Mouse (Mus musculus) gastrocnemius, postnatal 4 days (tissue): Measurements from ENCODE around the gene Khdrbs2. TPM values are rescaled to one million over a fixed set of nuclear protein-coding genes. Genes with fewer than 3 reads are reported as not detected.

Source experiments
- DNase-seq, 2 experiments: peaks; one replicate each; pipeline ENCODE4 v3.0.0; 2021 to 2022; ENCODE audit warnings: low spot score in 2 of 2, mixed read lengths in 2 of 2
- long read RNA-seq, 2 experiments: library from polyadenylated mRNA; stranded (forward); transcript quantifications; one replicate each; pipeline ENCODE4 v2.0.0; 2021
- total RNA-seq, 2 experiments: library from RNA; stranded (reverse); gene quantifications; 2 replicates each; pipeline ENCODE4 v1.2.3; 2021

The Khdrbs2 gene
- total RNA-seq = under 1 TPM; 0.56 to 0.57 TPM
- long read RNA-seq, experiment 1, partial matches to known transcripts = 0 of 1 reads
- long read RNA-seq, experiment 1, other reads (novel, unspliced or antisense) = 0 of 1 reads
- long read RNA-seq, experiment 2, partial matches to known transcripts = 0 of 1 reads
- long read RNA-seq, experiment 2, other reads (novel, unspliced or antisense) = 0 of 1 reads

DNA sequence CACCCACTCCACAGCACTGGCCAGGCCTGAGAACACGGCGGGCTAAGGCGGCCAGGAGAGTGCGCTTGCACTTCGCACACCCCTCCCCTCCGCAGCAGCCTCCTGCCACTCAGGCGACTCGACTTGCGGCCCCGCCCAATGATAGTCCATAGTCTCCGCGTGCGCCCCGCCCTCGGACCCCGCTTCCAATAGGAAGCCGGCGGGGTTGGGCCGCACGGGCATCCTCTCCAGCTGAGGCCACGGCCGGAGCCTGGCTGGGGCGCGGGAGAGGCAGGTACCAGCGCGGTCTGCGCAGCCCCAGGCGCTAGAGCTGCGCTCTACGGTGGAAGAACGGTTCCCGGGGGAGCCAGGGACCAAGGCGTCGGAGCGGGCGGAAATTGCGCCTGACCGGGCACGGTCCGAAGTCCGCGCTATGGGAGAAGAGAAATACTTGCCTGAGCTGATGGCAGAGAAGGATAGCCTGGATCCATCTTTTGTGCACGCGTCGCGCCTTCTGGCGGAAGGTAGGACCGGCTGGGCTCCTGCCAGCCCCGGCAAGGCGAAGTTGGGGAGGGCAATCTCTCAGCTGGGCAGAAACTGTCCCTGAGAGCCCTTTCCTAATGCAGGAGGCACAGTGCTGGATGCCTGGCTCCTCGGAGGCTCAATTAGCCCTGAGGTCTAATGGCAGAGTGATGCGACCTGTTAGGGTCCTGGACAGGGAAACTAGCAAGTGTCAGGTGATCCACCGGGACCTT is at the start of gene Khdrbs2:
Gene Khdrbs2 (plus strand): TSS at position 209 of the 734 bp plus-strand sequence.
- DNase-seq = peak; percentile 66 to 78

DNA sequence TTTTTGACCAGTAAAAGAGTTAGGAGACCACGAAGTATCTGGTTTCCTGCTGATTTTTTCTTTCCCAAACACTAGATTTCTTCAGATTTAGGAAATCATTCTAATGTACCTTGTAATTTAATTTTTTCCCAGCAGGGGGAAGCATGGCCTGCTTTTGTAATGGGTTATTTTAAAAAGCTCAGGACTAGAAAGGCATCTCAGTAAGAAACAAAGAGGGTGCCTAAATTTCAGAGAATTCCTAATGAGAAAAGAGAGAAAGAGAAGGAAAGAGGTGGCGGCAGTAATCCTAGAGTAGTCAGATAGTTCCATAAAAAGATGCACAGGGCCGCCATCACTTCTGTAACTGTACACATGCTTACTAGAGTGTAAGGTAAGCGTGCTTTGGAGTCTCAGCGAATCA is 2.1 kb downstream of the Khdrbs2 start:
- DNase-seq = no peak

DNA sequence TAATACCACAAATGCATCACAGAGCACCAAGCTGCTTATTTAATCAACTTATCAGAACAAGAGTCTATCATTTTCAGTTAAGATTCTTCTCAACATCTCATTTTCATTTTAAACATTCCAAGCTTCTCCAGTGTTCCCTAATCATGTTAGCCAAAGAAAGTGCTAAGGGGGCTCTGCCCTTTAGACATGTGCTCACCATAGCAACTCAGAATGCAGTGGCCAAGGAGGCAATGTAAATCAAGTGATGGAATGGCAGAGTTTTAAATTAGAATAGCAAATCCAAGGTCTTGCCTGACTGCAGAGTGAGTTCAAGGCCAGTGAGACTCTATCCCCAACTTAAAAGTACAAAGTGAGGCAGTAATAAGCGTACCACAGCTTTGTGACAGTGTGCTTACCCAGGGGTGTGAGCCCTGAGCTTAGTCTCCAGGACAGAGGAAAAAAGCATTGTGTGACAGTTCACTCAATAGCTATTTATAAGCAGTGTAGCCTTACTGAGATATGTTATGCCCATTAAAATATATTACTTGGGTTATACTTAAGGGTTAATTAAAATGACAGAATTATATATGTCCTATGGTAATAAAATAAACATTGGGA is 27.2 kb downstream of the Khdrbs2 start:
- no peak for DNase-seq

DNA sequence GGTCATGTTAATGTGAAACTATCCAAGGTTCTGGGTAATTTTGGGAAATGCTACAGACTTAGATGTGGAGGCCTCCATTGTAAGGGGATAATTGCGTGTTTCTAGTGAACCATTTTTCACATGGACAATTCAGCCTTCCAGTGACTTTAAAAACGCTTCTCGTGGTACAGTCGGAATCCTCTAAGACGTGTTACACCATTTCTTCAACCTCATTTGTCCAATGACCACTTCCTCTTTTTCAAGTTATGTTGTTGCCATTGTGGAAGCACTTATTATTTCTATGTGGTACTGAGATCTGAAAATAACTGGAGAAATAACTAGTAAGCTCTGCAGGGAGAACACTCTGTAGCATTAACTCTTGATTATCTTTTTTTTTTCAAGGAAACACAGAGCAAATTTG is 75.9 kb downstream of the Khdrbs2 start:
- no peak for DNase-seq

DNA sequence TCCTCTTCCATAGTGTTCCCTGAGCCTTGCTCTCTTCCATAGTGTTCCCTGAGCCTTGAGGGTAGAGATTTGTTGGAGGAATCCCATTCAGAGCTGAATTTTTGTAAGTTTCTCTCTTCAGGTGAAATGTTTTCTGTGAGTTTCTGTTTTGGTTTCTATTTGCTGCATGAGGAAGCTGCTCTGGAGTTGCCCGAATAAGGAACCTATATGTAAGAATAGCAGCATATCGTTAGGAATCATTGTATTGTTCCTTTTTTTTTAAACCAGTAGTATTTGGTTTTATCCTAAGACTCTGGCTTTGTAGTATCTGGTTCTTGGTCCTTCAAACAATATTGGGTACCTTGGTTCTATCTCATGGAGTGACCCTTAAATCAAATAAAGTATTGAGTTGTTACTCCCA is 77.1 kb downstream of the Khdrbs2 start:
- DNase-seq = no peak

DNA sequence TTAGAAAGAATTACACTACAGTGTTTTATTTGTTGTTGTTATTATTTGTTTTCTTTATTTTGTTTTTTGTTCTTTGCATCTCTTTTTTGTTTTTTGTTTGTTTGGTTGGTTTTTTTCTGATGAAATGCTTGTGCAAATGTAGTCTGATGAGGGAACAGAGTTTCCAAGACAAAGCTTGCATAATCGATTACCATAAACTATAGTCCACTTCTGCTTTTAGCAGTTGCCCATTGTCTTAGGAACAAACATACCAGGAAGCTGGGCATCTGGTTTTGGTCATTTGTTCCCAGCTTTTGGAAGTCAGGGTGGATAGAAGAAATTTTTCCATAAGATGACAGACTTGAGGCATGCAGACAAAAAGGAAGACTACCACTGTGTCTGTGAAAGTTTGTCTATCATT is 77.8 kb downstream of the Khdrbs2 start:
- no peak for DNase-seq

DNA sequence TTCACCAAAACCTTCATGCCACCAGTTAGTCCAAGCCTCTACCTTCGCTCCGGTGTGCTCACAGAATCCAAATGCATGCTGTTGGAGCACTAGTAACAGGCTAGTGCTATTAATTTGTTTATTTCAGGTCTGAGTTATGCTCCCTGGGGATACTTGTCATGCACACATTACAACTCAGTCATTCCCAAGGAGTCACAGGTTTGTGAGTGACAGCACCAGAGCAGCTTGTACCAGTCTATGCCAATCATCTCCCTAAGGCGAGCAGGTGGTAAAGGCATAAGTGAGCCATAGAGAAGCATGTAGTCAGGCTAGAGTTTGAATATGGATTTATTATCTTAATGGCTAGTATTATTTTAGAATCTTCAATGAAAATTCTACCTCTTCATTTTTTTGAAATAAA is 86.4 kb downstream of the Khdrbs2 start:
- DNase-seq = no peak

DNA sequence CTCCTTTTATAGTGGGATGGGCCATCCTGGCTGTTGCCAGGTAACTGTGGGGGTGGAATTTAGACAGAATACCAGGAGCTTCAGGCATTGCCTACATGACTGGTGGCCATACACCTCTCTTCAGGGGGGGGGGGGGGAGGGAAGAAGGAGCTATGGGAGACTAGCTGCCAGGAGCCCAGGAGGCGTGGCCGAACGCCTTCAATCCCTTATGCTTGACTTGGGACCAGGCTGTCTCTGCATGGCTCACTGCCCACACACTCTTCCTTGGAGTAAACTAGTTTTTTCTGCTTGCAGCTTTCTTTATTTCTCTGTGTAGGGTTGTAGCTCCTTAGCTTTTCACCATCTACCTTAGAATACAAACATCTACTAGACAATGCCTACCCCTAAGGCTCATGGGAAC is 98.0 kb downstream of the Khdrbs2 start:
- no peak for DNase-seq

DNA sequence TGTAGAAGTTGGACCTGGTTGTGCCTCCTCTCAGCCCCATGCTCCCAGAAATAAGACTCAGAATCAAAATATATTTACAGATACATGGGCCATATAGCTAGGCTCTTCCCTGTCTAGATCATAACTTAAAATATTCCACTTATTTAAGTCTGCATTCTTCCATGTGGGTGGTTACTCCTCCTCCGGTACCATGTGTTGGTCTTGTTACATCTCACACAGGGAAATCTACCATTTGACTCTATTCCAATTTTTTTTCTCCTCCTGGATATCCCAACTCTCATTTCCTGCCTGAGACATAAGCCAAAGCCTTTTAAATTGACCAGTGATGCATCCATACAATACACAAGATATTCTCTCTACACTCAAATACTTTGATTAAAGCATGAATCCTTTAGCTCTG is 122.2 kb downstream of the Khdrbs2 start:
- no peak for DNase-seq

DNA sequence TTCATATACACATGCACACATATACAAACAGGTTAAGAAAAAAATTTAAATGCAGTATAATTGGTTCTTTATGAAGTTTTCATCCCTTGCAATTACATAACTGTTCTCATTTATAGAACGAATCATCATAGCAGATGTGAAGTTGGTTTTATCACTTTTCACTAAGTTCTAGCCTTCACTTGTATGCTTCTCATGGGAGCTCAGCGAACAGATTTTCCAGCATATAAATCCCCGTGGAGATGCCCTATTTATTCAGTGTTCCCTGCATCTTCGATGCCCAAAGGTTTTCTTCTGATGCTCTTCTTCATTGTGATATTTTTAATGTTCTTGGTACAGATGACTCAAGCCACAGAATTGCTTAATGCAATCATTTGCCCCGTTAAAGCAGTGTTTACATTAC is 128.9 kb downstream of the Khdrbs2 start:
- no peak for DNase-seq

DNA sequence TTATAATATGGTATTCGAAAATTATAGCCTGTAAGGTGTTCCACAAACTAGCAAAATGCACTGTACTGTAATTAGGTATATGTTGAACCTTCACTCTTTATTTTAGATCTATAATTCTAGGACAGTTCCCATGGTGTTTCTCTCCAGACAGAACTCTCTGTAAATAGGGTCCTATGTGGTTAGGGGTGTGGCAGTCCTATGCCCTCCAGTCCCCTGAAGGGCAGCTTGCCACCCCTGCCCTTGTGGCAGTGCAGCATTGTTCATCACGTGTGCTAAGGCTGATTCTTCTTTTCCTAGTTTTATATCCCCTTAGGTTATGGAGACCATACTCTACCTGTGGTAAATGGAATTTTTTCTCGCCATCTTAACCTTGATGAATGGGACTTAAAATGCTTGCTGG is 136.6 kb downstream of the Khdrbs2 start:
- DNase-seq = no peak

DNA sequence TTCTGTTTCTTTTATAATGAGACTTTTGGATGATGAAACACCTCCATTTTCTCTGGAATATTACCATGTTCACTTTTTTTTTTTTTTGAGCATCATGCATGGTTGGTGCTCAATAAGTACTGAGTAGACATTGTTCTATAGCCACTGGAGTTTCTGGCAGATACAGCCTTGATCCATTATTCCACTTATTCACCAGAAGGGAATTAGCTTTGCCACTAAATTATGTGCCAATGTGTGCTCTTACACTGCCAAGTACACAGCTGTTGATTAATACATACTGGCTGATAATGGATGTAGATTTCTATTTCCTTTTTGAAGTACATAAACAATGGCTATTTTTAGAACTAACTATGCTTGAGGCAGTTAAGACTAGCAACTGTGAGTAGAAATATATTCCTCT is 137.1 kb downstream of the Khdrbs2 start:
- DNase-seq = no peak

DNA sequence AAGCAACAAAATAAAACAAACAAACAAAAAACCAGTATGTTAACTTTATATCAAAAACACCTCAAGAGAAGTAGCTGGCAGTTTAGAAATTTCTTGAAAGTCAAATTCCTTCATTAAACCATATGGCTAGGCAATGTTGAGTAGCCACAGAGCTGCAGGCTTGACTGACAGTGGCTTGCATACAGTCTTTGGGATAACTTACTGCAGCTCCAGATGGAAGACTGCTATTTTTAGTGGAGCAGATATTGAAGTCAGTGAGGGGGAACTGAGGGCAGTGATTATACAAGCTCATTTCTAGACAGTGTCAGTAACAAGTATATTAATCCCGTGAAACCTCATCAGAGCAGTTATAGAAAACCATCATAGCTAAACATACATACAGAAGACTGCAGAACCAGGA is 166.6 kb downstream of the Khdrbs2 start:
- no peak for DNase-seq

DNA sequence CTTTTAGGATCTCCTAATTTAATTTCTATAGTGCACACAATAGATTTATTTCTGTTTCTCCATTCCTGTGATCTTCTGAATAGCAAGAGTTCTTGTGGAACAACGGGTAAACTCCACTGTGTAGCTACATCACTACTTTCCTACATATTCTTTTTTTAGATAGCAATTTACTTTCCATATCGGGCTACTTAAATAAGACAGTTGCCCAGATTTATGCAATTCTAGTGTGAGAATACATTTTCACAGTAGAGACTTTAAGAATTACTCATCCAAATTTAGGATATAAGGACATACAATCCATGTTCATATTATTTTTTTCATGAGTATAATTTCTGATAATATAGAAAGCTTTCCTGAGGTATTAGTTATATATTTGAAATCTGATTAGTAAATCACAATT is 175.0 kb downstream of the Khdrbs2 start:
- DNase-seq = no peak

DNA sequence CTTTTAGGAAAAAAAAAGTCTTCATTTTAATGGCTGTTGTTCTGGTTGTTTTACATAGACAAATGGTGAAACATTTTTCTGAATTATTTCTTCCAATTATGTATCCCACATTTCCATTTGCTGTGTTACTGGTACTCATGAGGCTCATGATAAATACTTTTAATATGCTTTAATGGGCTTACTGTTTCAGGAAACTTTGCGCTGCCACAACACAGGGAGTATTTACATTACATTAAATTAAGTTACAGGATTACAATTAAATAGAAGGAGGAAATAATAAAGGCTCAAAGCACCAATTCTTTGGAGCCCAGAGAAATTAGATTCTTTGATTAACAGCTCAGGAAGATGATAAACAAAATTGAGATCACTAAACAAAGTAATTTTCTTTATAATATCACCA is 179.6 kb downstream of the Khdrbs2 start:
- no peak for DNase-seq

DNA sequence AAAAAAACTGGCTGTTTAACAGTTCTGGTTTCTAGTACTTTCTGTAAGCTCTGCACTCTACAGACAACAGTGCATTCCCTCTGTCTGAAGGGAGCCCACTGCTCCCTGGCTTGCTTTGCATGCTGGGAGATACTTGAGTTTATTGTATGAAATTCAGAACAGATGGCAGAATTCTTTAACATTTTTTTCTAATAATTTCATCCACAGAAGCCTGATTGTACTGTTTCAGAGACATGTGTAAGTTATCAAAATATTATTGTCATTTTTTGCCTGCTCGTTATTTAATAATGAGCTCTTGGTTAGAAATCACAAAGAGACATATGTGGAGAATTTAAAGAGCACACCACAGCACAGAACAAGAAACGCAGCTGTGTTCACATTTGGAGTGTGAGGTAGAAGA is 191.0 kb downstream of the Khdrbs2 start:
- no peak for DNase-seq

DNA sequence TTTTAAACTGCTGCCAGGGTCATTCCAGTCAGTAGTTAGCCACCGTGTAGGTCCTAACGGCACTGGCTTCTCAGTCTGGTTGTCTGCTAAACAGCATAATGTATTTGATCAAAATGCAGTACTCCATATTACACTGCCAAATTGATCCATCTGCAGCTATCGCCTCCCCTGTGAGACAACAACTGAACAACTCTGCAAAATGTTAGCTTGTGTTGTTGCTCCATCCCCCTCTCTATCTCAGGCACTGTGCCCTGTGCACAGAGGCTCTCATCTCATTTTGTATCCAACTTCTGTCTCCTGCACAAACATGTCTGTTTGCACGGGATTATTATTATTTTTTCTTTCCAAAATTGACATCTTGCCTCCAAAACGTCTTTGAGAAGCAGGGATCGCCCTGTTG is 225.0 kb downstream of the Khdrbs2 start:
- no peak for DNase-seq

DNA sequence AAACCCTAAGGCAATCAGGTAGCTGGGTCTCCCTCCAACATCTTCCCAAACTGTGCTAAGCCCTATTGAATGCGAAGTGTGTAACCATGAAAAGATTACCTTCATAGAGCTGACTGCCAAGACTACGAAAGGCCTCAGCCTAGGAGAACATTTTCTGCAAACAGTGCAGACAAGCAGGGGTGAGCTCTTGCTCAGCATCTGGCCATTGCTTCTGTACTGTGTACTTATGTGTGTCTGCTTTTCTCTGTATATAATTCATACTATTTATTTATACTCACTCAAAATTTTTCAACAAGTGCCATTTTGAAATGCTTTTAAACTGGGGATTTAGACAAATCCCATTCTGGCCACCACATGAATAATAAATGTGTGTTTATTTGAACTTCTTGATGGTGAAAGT is 235.1 kb downstream of the Khdrbs2 start:
- DNase-seq = no peak

DNA sequence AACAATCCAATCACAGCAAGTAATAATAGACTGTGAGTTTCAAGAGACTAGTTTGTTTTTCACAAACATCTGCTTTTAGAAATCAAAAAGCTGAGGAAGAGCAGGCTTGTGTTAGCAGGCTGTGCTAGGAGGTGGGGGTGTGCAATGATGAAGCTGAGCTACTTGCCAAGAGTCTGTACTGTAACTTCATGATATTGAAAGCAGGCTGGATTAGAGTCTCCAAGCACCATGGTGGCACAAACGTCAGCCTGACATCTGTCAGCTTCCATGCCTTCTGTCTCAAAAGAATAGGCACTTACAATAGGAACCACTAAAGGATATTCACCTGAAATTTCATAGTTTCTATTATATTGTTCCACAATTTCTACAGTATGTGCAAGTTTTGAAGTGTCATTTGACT is 255.9 kb downstream of the Khdrbs2 start:
- DNase-seq = no peak

DNA sequence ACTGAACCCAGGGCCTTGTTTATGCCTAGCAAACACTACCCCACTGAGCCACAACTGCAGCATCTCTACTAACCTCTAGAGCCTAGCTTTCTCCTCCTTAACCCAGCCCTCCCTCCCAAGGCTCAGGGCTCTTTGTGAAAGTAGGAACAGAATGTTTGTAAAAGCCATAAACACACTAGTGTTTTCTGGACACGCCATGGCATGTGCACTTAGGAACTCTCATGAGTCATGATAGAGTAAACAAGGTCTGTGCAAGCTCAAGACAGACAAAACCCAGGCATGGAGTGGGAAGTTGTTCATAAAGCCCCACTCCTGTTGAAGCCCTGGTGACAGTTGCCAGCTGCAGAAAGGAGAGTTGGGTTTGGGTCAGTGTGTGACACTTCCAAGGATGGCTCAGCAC is 257.0 kb downstream of the Khdrbs2 start:
- no peak for DNase-seq

DNA sequence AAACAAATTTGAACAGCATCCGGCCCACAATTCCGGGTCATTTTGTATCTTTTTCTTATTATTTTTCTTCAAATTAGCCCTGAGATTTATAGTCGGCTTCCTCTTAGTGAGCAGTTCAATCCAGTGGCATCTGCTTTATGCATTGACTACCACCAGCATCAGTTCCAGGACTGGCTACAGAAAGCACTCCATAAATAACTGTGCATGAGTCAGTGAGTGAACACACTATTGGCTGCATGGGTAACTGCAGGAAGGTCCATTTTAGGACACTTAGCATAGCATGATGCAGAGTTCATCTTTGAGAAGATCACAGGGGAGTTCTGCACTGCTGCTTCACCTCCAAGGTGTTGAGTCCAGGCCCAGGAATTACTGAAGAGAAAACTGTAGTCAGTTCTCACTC is 258.0 kb downstream of the Khdrbs2 start:
- no peak for DNase-seq

DNA sequence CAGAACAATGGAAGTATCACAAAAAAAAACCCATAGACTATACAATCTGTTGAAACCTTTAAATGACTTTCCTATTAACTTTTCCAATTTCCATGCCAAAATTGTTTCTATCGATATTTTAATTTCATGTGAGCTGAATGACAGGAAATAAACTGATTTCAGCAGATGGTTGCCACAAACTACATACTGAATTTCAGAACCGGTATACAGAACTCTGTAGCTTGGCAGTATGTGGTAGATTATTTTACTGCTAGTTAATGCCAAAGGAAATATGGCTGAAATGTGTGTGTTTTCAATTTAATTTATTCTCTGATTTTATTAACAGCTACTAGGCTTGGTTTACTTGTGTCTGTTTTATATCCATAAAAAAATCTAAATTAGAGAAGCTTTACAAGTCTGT is 260.6 kb downstream of the Khdrbs2 start:
- no peak for DNase-seq

DNA sequence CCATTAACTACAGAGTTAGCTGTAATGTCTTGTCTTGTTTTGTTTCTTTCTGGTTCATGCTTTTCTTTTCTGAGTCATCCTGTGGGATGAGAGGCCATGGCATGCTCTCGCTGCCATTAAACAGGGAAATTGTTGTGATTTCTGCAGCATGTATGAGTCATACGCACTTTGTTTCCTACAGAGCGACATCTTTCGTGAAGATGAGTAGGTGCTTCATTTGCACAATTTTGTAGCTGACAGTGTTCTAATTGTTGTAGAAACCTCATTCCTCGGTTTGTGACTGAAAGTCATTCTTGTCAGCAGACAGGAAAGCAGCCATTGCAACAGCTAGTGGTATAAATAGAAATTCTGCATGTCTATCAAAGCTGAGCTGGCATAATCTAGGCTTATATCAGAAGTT is 271.4 kb downstream of the Khdrbs2 start:
- DNase-seq = no peak
